ENCODE assay signal across 12 mouse cellular contexts in genomic region chr2:115939849-115940248, GRCm38 (mm10).
"Had no signal": no experiment of that assay in that cellular context is flagged by ENCODE, and none has a peak within 500 bp of the region (broad histone marks: within the 10 kb centered on the region; RNA-seq: fewer than 3 reads in every experiment).

No protein-coding gene starts in this region.

- H3K27me3 ChIP-seq: limb, embryonic 12.5 days; limb, embryonic 15.5 days; lung, embryonic 15.5 days; stomach, embryonic 15.5 days had no signal

- DNase-seq: kidney, adult 9 months; liver, postnatal 0 days; midbrain, embryonic 14.5 days; spleen, adult 18-20 months; thymus, postnatal 25 days had no signal

- H3K36me3 ChIP-seq: limb, embryonic 12.5 days; limb, embryonic 15.5 days; lung, embryonic 15.5 days; stomach, embryonic 15.5 days had no signal

- H3K27ac ChIP-seq: limb, embryonic 12.5 days; limb, embryonic 15.5 days; liver, embryonic 14.5 days; lung, embryonic 15.5 days; stomach, embryonic 15.5 days had no signal

- H3K4me1 ChIP-seq: limb, embryonic 15.5 days; stomach, embryonic 15.5 days had no signal

- ATAC-seq: liver, postnatal 0 days had no signal

- H3K9ac ChIP-seq: limb, embryonic 12.5 days; limb, embryonic 15.5 days; liver, embryonic 14.5 days; liver, postnatal 0 days; lung, embryonic 15.5 days; stomach, embryonic 15.5 days had no signal

- H3K9me3 ChIP-seq: limb, embryonic 12.5 days; limb, embryonic 15.5 days; lung, embryonic 15.5 days; stomach, embryonic 15.5 days had no signal

- H3K4me2 ChIP-seq: limb, embryonic 12.5 days; limb, embryonic 15.5 days; liver, embryonic 11.5 days; lung, embryonic 15.5 days; midbrain, embryonic 11.5 days; stomach, embryonic 15.5 days had no signal

- H3K4me3 ChIP-seq: limb, embryonic 12.5 days; limb, embryonic 15.5 days; lung, embryonic 15.5 days; stomach, embryonic 15.5 days had no signal
